Mouse (Mus musculus) bone marrow, adult 2 months (tissue): ENCODE measurements around the gene Slc8b1. TPM values are rescaled to one million over a fixed set of nuclear protein-coding genes. Genes with fewer than 3 reads are reported as not detected.
"Not testable (repeated sequence)": the region's sequence is repeated elsewhere in the genome, so short reads cannot be mapped to it uniquely, and the experiment has no call there.

Experiments
- H3K27ac ChIP-seq: fragments of 200-500 bp; 2 replicates; pipeline ENCODE4 v1.5.1; 2012; ENCODE audit warnings: low read depth, mild to moderate bottlenecking, control low read depth, inconsistent platforms, low read length; ENCODE audit not compliant: control insufficient read depth, poor library complexity, insufficient read depth
- H3K4me1 ChIP-seq: fragments of 200-500 bp; 2 replicates; pipeline ENCODE4 v1.6.1; 2011; ENCODE audit warnings: low read length; ENCODE audit not compliant: control insufficient read depth, insufficient read depth
- H3K4me3 ChIP-seq: fragments of 200-500 bp; replicated peaks from 2 replicates; pipeline ENCODE3; 2011; ENCODE audit warnings: mild to moderate bottlenecking, low read depth, low read length, control low read depth; ENCODE audit not compliant: control insufficient read depth
- CTCF ChIP-seq: fragments of 200-500 bp; IDR thresholded peaks from 2 replicates; pipeline ENCODE4 v1.5.1; 2011; ENCODE audit warnings: low read length, control low read depth; ENCODE audit not compliant: control insufficient read depth, insufficient read depth
- POLR2A ChIP-seq: fragments of 200-500 bp; IDR thresholded peaks from 2 replicates; pipeline ENCODE4 v1.6.1; 2011; ENCODE audit warnings: low read depth, mild to moderate bottlenecking, control low read depth, low read length, borderline replicate concordance; ENCODE audit not compliant: control insufficient read depth
- WGBS: fragments of 180-500 bp; shearing (Covaris S2); methylation state at CpG from one replicate; pipeline ENCODE4 v1.1.7; 2018; 5-methylcytosine and 5-hydroxymethylcytosine counted together
- polyA plus RNA-seq: library from polyadenylated mRNA; stranded (reverse); fragments of >200 nt; gene quantifications from 2 replicates; pipeline ENCODE4 v1.2.4, GENCODE M21; 2011; ENCODE audit warnings: low replicate concordance; ENCODE audit not compliant: missing spikeins, insufficient read depth, insufficient read length

Slc8b1 gene
- polyA plus RNA-seq, 1 experiment = 45.1 TPM

DNA sequence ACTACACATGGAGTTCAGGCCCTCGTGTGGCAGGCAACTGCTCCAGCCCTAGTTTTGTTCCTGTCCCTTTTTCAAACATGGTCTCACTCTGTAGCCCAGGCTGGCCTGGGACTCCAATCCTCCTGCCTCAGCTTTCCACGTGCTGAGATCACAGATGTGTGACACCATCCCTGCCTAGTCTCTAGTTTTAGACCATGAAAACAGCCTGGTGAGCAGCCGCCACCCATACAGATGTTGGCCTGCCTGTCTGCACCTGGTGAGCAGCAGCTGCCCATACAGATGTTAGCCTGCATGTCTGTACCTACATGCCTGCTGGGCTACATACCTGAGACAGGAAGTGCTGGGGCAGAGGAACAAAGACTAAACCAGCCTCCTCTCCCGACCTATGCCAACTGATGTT lies 11.8 kb upstream of the Slc8b1 start:
- Histone ChIP-seq H3K4me3 (no peak overlapping the region), H3K27ac (no peak overlapping the region), H3K4me1 (no peaks in the 10 kb centered on the region; the same call in 1 of the 2 replicates)
- TF ChIP-seq POLR2A = no peak
- WGBS = 77% methylated on average over 4 of the region's 4 CpGs

DNA sequence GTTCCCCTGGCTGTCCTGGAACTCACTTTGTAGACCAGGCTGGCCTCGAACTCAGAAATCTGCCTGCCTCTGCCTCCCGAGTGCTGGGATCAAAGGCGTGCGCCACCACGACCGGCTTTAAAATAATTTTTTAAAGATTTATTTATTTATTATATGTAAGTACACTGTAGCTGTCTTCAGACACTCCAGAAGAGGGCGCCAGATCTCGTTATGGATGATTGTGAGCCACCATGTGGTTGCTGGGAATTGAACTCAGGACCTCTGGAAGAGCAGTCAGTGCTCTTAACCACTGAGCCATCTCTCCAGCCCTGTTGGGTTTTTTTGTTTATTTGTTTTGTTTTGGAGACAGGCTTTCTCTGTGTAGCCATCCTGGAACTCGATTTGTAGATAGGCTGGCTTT lies 10.4 kb upstream of the Slc8b1 start:
- WGBS = 80% methylated on average over 9 of the region's 9 CpGs
- H3K27ac ChIP-seq, H3K4me3 ChIP-seq, H3K4me1 ChIP-seq: not testable (repeated sequence)

GRCm38 (mm10) chr5:120502147-120502621 lies 8.8 kb upstream of the Slc8b1 start:
- H3K27ac ChIP-seq = no peak overlapping the region
- 73% methylated on average over 9 of the region's 9 CpGs for WGBS
- no peak overlapping the region for H3K4me3 ChIP-seq
- peaks cover 3% of the 10 kb centered on the region for H3K4me1 ChIP-seq
- TF ChIP-seq CTCF (no peak), POLR2A (no peak)

DNA sequence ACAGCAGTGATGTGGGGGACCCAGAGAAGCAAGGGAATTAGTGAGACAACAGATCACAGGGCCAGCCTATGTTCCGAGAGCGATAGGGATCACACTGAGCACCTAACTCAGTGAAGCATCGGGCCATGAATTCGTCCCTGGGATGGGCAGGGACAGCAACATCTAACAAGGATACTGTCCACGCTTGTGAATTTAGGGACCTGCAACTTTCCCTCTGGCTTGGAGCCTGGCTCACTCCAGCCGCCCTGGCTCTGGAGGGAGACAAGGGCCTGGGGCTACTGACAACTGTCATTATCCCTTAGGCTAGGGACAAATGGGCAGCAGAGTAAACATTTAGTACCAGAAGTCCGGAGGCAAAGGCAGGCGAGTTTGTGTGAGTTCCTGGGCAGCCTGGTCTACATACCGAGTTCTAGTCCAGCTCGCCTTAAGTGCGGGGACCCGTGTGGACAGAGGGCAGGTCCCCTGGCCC lies 8.3 kb upstream of the Slc8b1 start:
- Histone ChIP-seq H3K27ac (peak overlapping the region; percentile 5; the same call in 1 of the 2 replicates), H3K4me1 (peaks cover 3% of the 10 kb centered on the region), H3K4me3 (peak overlapping the region; percentile 70)
- TF ChIP-seq POLR2A = no peak
- 15% methylated on average over 12 of the region's 12 CpGs for WGBS

- H3K4me1 ChIP-seq = peaks cover 3% of the 10 kb centered on the region
- H3K27ac ChIP-seq = peak within 1 kb of the TSS; percentile 5; the same call in 1 of the 2 replicates
- 0% methylated on average over 52 of the region's 55 CpGs for WGBS
- H3K4me3 ChIP-seq = peak within 1 kb of the TSS; percentile 70
- TF ChIP-seq POLR2A = peak; percentile 66; the same call in 1 of the 2 replicates
- no peak for TF ChIP-seq CTCF
Measured at GRCm38 (mm10) chr5:120503144-120503795, 7.7 kb upstream of the Slc8b1 start, which contains the start of gene Plbd2. Gene Plbd2 (minus strand): TSS chr5:120503625.

- Histone ChIP-seq H3K27ac (no peak overlapping the region), H3K4me3 (peak overlapping the region; percentile 44), H3K4me1 (peaks cover 4% of the 10 kb centered on the region)
- TF ChIP-seq POLR2A (no peak), CTCF (peak; percentile 92)
- 17% methylated on average over 16 of the region's 16 CpGs for WGBS
Measured at GRCm38 (mm10) chr5:120505368-120505767, 5.6 kb upstream of the Slc8b1 start.

DNA sequence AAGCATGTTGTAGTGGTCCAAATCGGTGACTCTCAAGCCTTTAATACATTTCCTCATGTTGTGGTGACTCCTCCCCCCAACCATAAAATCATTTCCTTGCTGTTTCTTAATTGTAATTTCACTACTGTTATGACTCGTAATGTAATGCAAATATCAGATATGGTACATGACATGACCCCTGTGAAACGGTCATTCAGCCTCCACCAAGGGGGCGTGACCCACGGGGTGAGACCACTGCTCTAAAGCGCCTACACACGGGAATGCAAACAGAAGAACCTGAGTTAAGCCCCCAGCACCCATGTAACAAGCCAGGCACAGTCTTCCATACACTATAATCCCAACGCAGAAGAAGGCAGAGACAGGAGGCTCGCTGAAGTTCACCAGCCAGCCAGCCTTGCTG lies 5.2 kb upstream of the Slc8b1 start:
- 57% methylated on average over 9 of the region's 9 CpGs for WGBS

GRCm38 (mm10) chr5:120506490-120506889 lies 4.5 kb upstream of the Slc8b1 start:
- peaks cover 5% of the 10 kb centered on the region for H3K4me1 ChIP-seq
- TF ChIP-seq CTCF (no peak), POLR2A (no peak)
- no peak overlapping the region for H3K4me3 ChIP-seq
- H3K27ac ChIP-seq = no peak overlapping the region
- WGBS = 53% methylated on average over 9 of the region's 9 CpGs

More for the DNA sequence above, 5.2 kb upstream of the Slc8b1 start:
- no peak for TF ChIP-seq POLR2A
- TF ChIP-seq CTCF = no peak
- Histone ChIP-seq H3K27ac (no peak overlapping the region), H3K4me1 (peaks cover 5% of the 10 kb centered on the region), H3K4me3 (no peak overlapping the region)

DNA sequence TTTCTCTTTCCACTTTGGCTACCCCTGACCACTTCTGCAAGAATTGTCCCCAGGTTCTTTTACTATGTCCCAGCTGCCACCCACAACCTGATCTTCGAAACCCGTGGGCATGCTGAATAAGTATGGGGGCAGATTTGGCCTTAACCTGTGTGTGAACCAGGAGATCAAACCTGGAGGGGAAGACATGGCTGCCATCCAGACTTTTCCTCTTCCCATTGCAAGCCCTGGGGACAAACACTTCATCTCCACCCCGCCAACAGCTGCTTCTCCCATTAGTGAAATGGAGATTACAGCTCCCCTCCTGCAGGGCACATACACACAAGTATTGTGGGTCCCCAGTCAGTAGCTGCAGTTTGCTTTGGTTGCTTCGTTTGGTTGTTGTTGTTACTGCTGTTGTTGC lies 3.7 kb upstream of the Slc8b1 start:
- Histone ChIP-seq H3K27ac (no peak overlapping the region), H3K4me1 (peaks cover 5% of the 10 kb centered on the region), H3K4me3 (no peak overlapping the region)
- 62% methylated on average over 4 of the region's 4 CpGs for WGBS
- no peak for TF ChIP-seq CTCF
